8 mouse cellular contexts compared by ENCODE assay signal in genomic region chr8:110619208-110619574, GRCm38 (mm10). TPM values are rescaled to one million over a fixed set of nuclear protein-coding genes. Genes with fewer than 3 reads are reported as not detected.
A peak's percentile ranks its signal among the peaks of the same experiment; 100 is the strongest.
DNase-seq lines count a peak whose midpoint lies in the region; ATAC-seq and TF ChIP-seq lines count a peak whose summit lies in the region.

No protein-coding gene starts in this region.

- no peaks in the 10 kb centered on the region for H3K27me3 ChIP-seq in embryonic facial prominence, embryonic 11.5 days (ENCODE audit: control insufficient read depth, insufficient read depth, low read length)
- no peaks in the 10 kb centered on the region for H3K27me3 ChIP-seq in limb, embryonic 11.5 days (ENCODE audit: control insufficient read depth, insufficient read depth, low read length)
- peaks cover 6% of the 10 kb centered on the region for H3K27me3 ChIP-seq in myocyte (ENCODE audit: control insufficient read depth, insufficient read depth, insufficient read length)

- H3K4me2 ChIP-seq in embryonic facial prominence, embryonic 11.5 days (ENCODE audit: low read depth, low read length), result peak overlapping the region; percentile 68
- peak overlapping the region; percentile 79 for H3K4me2 ChIP-seq in limb, embryonic 11.5 days (ENCODE audit: low read depth, severe bottlenecking)
- peak overlapping the region; percentile 91 for H3K4me2 ChIP-seq in myocyte (ENCODE audit: low read depth)

- H3K36me3 ChIP-seq in embryonic facial prominence, embryonic 11.5 days (replicated peaks; ENCODE audit: control insufficient read depth, insufficient read depth, low read depth, low read length), result no peaks in the 10 kb centered on the region
- H3K36me3 ChIP-seq in limb, embryonic 11.5 days (ENCODE audit: control insufficient read depth, insufficient read depth, low read length), result no peaks in the 10 kb centered on the region
- H3K36me3 ChIP-seq in myocyte (ENCODE audit: control insufficient read depth, insufficient read depth), result no peaks in the 10 kb centered on the region

- H3K4me1 ChIP-seq in embryonic facial prominence, embryonic 11.5 days (ENCODE audit: control insufficient read depth, insufficient read depth, low read length), result no peaks in the 10 kb centered on the region; the same call in 1 of the 2 replicates
- peaks cover 7% of the 10 kb centered on the region; the same call in 1 of the 2 replicates for H3K4me1 ChIP-seq in limb, embryonic 11.5 days (ENCODE audit: control insufficient read depth, insufficient read depth, low read length)

- DNase-seq in lung, adult 18-20 months, result peak; percentile 28 to 36
- DNase-seq in lung, postnatal 14 days, result no peak
- no peak for DNase-seq in embryonic facial prominence, embryonic 11.5 days (ENCODE audit: low spot score)
- no peak for DNase-seq in limb, embryonic 11.5 days (ENCODE audit: low spot score)
- no peak for DNase-seq in adrenal gland, postnatal 14 days
- no peak for DNase-seq in adrenal gland, adult 18-20 months (ENCODE audit: low spot score in 2 of 2)

- H3K9me3 ChIP-seq in embryonic facial prominence, embryonic 11.5 days (replicated peaks; ENCODE audit: control insufficient read depth, low read length), result no peaks in the 10 kb centered on the region
- no peaks in the 10 kb centered on the region for H3K9me3 ChIP-seq in limb, embryonic 11.5 days (ENCODE audit: control insufficient read depth, low read length)

- peak overlapping the region; percentile 31 for H3ac ChIP-seq in myocyte (ENCODE audit: control insufficient read depth, insufficient read length)

- H3K27ac ChIP-seq in embryonic facial prominence, embryonic 11.5 days (replicated peaks; ENCODE audit: low read depth, low read length), result no peak overlapping the region
- no peak overlapping the region for H3K27ac ChIP-seq in limb, embryonic 11.5 days (replicated peaks; ENCODE audit: low read depth, low read length)

- WGBS in embryonic facial prominence, embryonic 11.5 days, result 32% methylated on average over 8 of the region's 8 CpGs
- 27% methylated on average over 8 of the region's 8 CpGs for WGBS in limb, embryonic 11.5 days

- peaks cover 52% of the 10 kb centered on the region for H3K79me2 ChIP-seq in myocyte (ENCODE audit: control insufficient read depth, insufficient read depth)

- peak overlapping the region; percentile 63 for H3K9ac ChIP-seq in embryonic facial prominence, embryonic 11.5 days (replicated peaks; ENCODE audit: low read length)
- H3K9ac ChIP-seq in limb, embryonic 11.5 days (ENCODE audit: low read length), result peak overlapping the region; percentile 68

- H3K4me3 ChIP-seq in embryonic facial prominence, embryonic 11.5 days (ENCODE audit: low read depth, low read length), result peak overlapping the region; percentile 59
- H3K4me3 ChIP-seq in limb, embryonic 11.5 days (ENCODE audit: low read depth, low read length), result peak overlapping the region; percentile 95
- H3K4me3 ChIP-seq in myocyte, result peak overlapping the region; percentile 53

- no peak for TF ChIP-seq POLR2A in myocyte (IDR thresholded peaks at IDR 0.05; ENCODE audit: insufficient read length, low read depth)

- no peak for ATAC-seq in embryonic facial prominence, embryonic 11.5 days (replicated peaks; ENCODE audit: insufficient number of reproducible peaks, low FRiP score, low TSS enrichment, low read depth)
- no peak for ATAC-seq in limb, embryonic 11.5 days (ENCODE audit: insufficient number of reproducible peaks, low FRiP score, low TSS enrichment, low read depth)
- ATAC-seq in activated CD4-positive, CD25-positive, alpha-beta regulatory T cell, adult 4 months, result no peak

TF ChIP-seq in myocyte, 11 proteins besides CTCF, POLR2A, EP300 and RAD21:
- no peak for TF ChIP-seq TCF3 (IDR thresholded peaks at IDR 0.05; ENCODE audit: insufficient read length, low read depth)
- TF ChIP-seq USF1 (IDR thresholded peaks at IDR 0.05; ENCODE audit: low read depth), result peak; percentile 4

RNA-seq across cellular contexts. Expression of gene Vac14, which starts 0.8 kb away (rescaled TPM):
- polyA plus RNA-seq in embryonic facial prominence, embryonic 11.5 days (2014; fragmentation: Nextera tagmentation; extraction: Ambion mirVana), result 29.2 and 29.3 TPM in 2 replicates
- polyA plus RNA-seq in limb, embryonic 11.5 days (2014; fragmentation: Nextera tagmentation; extraction: Ambion mirVana), result 30.5 TPM in 2 replicates
- 26.8 TPM for polyA plus RNA-seq in myocyte (2012; fragmentation: generic; extraction: Trizol)
- total RNA-seq in adrenal gland, postnatal 14 days (2021), result 25.0 and 25.8 TPM in 2 replicates
- total RNA-seq in adrenal gland, adult 18-20 months (2021), result 10 to 100 TPM; 29.8 to 32.8 TPM
- 1 to 10 TPM; 6.6 to 7.6 TPM for polyA plus RNA-seq in activated CD4-positive, CD25-positive, alpha-beta regulatory T cell, adult 4 months (2017; shearing (Covaris generic))

Comparison
In these comparisons a context has a peak if more than half of its experiments do, and no peak if none do; other contexts are left out.
1. DNase-seq: peak in lung, adult 18-20 months (2 of 2); none in lung, postnatal 14 days (single experiment), embryonic facial prominence, embryonic 11.5 days (single experiment), limb, embryonic 11.5 days (single experiment), adrenal gland, postnatal 14 days (single experiment) and adrenal gland, adult 18-20 months (0 of 2).
2. Peak in every context shown above with its lines, with median percentiles within 50 percentile points of each other: H3K4me2 ChIP-seq and H3K4me3 ChIP-seq.